ENCODE assay signal across 31 mouse cellular contexts in genomic region chr13:56710620-56711019, GRCm38 (mm10). TPM values are rescaled to one million over a fixed set of nuclear protein-coding genes. Genes with fewer than 3 reads are reported as not detected.
DNase-seq lines count a peak whose midpoint lies in the region; ATAC-seq and TF ChIP-seq lines count a peak whose summit lies in the region.
"Had no signal": no experiment of that assay in that cellular context is flagged by ENCODE, and none has a peak within 500 bp of the region (broad histone marks: within the 10 kb centered on the region; RNA-seq: fewer than 3 reads in every experiment).

No protein-coding gene starts in this region.

- peak overlapping the region; percentile 5; the same call in 1 of the 2 replicates for H3K27ac ChIP-seq in forebrain, embryonic 15.5 days (replicated peaks)
- H3K27ac ChIP-seq in forebrain, embryonic 12.5 days: no peak overlapping the region
- H3K27ac ChIP-seq in heart, embryonic 14.5 days (replicated peaks in 1 of 2; ENCODE audit: control insufficient read depth in 1 of 2, insufficient read depth in 1 of 2, low read depth in 2 of 2, low read length in 2 of 2): no peak overlapping the region
- no peak overlapping the region for H3K27ac ChIP-seq in heart, adult 2 months
- H3K27ac ChIP-seq in intestine, embryonic 16.5 days (ENCODE audit: low read length): peak overlapping the region; percentile 27; the same call in 1 of the 2 replicates
- H3K27ac ChIP-seq: embryonic facial prominence, embryonic 12.5 days; gastrocnemius, adult 2 months; hindbrain, embryonic 15.5 days; kidney, postnatal 0 days; liver, embryonic 12.5 days had no signal

- H3K79me2 ChIP-seq in heart, adult 2 months (replicated peaks; ENCODE audit: control insufficient read depth, insufficient read depth, low read length): peaks cover 10% of the 10 kb centered on the region

- no peak for DNase-seq in heart, adult 2 months
- DNase-seq: adrenal gland, postnatal 10 days; cerebellum, adult 11-12 months; cerebellum, adult 9-11 months; embryo, embryonic 11 days; gastrocnemius, adult 2 months; gastrocnemius, postnatal 36 days; layer of hippocampus, postnatal 36 days; left cerebral cortex, postnatal 4 days; liver, postnatal 0 days; lung, postnatal 36 days; midbrain, embryonic 14.5 days; right cerebral cortex, adult 18-20 months; spleen, adult 18-20 months; thymus, postnatal 4 days had no signal

- H3K4me3 ChIP-seq in forebrain, embryonic 15.5 days: no peak overlapping the region
- H3K4me3 ChIP-seq in forebrain, embryonic 12.5 days (replicated peaks): no peak overlapping the region
- H3K4me3 ChIP-seq in heart, embryonic 14.5 days (ENCODE audit: control insufficient read depth in 1 of 2, insufficient read depth in 1 of 2, low read depth in 1 of 2, low read length in 2 of 2): no peak overlapping the region
- no peak overlapping the region for H3K4me3 ChIP-seq in heart, adult 2 months
- peak overlapping the region; percentile 56 for H3K4me3 ChIP-seq in megakaryocyte, embryonic 14.5 days (replicated peaks)
- no peak overlapping the region for H3K4me3 ChIP-seq in intestine, embryonic 16.5 days (ENCODE audit: low read length)
- H3K4me3 ChIP-seq: embryonic facial prominence, embryonic 12.5 days; gastrocnemius, adult 2 months; hindbrain, embryonic 15.5 days; liver, embryonic 12.5 days had no signal

- intact Hi-C loops in heart, adult 2 months (cut with DNase I): no loop called here

- H3K4me1 ChIP-seq in forebrain, embryonic 15.5 days: peaks cover 36% of the 10 kb centered on the region
- H3K4me1 ChIP-seq in forebrain, embryonic 12.5 days: peaks cover 18% of the 10 kb centered on the region
- H3K4me1 ChIP-seq in heart, embryonic 14.5 days (ENCODE audit: control insufficient read depth in 2 of 2, insufficient read depth in 2 of 2, low read length in 2 of 2): peaks cover 6 to 37% of the 10 kb centered on the region in 2 experiments
- H3K4me1 ChIP-seq in heart, adult 2 months (ENCODE audit: control insufficient read depth, insufficient read depth, low read length): peaks cover 12% of the 10 kb centered on the region
- H3K4me1 ChIP-seq in megakaryocyte, embryonic 14.5 days: peaks cover 43% of the 10 kb centered on the region
- peaks cover 27% of the 10 kb centered on the region for H3K4me1 ChIP-seq in intestine, embryonic 16.5 days (ENCODE audit: control insufficient read depth, insufficient read depth, low read length)

- ATAC-seq in forebrain, embryonic 15.5 days (replicated peaks): no peak
- no peak for ATAC-seq in forebrain, embryonic 12.5 days (ENCODE audit: low FRiP score)
- ATAC-seq in heart, embryonic 14.5 days (ENCODE audit: insufficient number of reproducible peaks, insufficient read depth, low FRiP score, low read depth): no peak
- ATAC-seq in megakaryocyte, adult 5-6 weeks (ENCODE audit: poor library complexity, severe bottlenecking): no peak
- peak; percentile 64 for ATAC-seq in intestine, embryonic 16.5 days
- ATAC-seq: forebrain, embryonic 16.5 days; inflammation-experienced regulatory T-cells, adult 6 months; liver, embryonic 12.5 days; liver, postnatal 0 days had no signal

- 89% methylated on average over 2 of the region's 2 CpGs for WGBS in forebrain, embryonic 15.5 days
- 74% methylated on average over 2 of the region's 2 CpGs for WGBS in forebrain, embryonic 12.5 days
- 30% methylated on average over 2 of the region's 2 CpGs for WGBS in heart, embryonic 14.5 days
- WGBS in heart, adult 2 months: 29% methylated on average over 2 of the region's 2 CpGs
- WGBS in intestine, embryonic 16.5 days: 40% methylated on average over 2 of the region's 2 CpGs

- H3K9me3 ChIP-seq in forebrain, embryonic 15.5 days: no peaks in the 10 kb centered on the region
- no peaks in the 10 kb centered on the region for H3K9me3 ChIP-seq in forebrain, embryonic 12.5 days
- H3K9me3 ChIP-seq in heart, embryonic 14.5 days (ENCODE audit: control insufficient read depth, low read length): no peaks in the 10 kb centered on the region
- H3K9me3 ChIP-seq in megakaryocyte, embryonic 14.5 days: no peaks in the 10 kb centered on the region
- no peaks in the 10 kb centered on the region for H3K9me3 ChIP-seq in intestine, embryonic 16.5 days (ENCODE audit: control insufficient read depth, low read length)
- H3K9me3 ChIP-seq: embryonic facial prominence, embryonic 12.5 days; G1E; hindbrain, embryonic 15.5 days; liver, embryonic 12.5 days had no signal

- TF ChIP-seq CTCF in heart, adult 2 months (IDR thresholded peaks at IDR 0.05): no peak

- TF ChIP-seq POLR2A in heart, adult 2 months (IDR thresholded peaks at IDR 0.05; ENCODE audit: insufficient read depth, low read depth, low read length): no peak

- no peak overlapping the region for H3K4me2 ChIP-seq in forebrain, embryonic 15.5 days (replicated peaks)
- H3K4me2 ChIP-seq in forebrain, embryonic 12.5 days: no peak overlapping the region
- no peak overlapping the region for H3K4me2 ChIP-seq in heart, embryonic 14.5 days (ENCODE audit: low read length)
- H3K4me2 ChIP-seq in intestine, embryonic 16.5 days (ENCODE audit: low read depth, low read length): no peak overlapping the region
- H3K4me2 ChIP-seq: embryonic facial prominence, embryonic 12.5 days; heart, embryonic 11.5 days; hindbrain, embryonic 15.5 days; liver, embryonic 12.5 days had no signal

- no peaks in the 10 kb centered on the region for H3K36me3 ChIP-seq in forebrain, embryonic 15.5 days
- H3K36me3 ChIP-seq in forebrain, embryonic 12.5 days (replicated peaks): peaks cover 31% of the 10 kb centered on the region
- H3K36me3 ChIP-seq in heart, embryonic 14.5 days (ENCODE audit: control insufficient read depth, insufficient read depth, low read length): peaks cover 27% of the 10 kb centered on the region
- H3K36me3 ChIP-seq in heart, adult 2 months (ENCODE audit: control insufficient read depth, insufficient read depth, low read length): peaks cover 12% of the 10 kb centered on the region
- peaks cover 32% of the 10 kb centered on the region for H3K36me3 ChIP-seq in megakaryocyte, embryonic 14.5 days (replicated peaks; ENCODE audit: low read length)
- no peaks in the 10 kb centered on the region for H3K36me3 ChIP-seq in intestine, embryonic 16.5 days (ENCODE audit: control insufficient read depth, insufficient read depth, low read length)
- H3K36me3 ChIP-seq: hindbrain, embryonic 15.5 days had no signal

- no peak overlapping the region for H3K9ac ChIP-seq in forebrain, embryonic 15.5 days (replicated peaks)
- no peak overlapping the region for H3K9ac ChIP-seq in forebrain, embryonic 12.5 days
- H3K9ac ChIP-seq in heart, embryonic 14.5 days (ENCODE audit: low read length): peak overlapping the region; percentile 21; the same call in 1 of the 2 replicates
- H3K9ac ChIP-seq in heart, adult 2 months (ENCODE audit: low read depth, low read length): no peak overlapping the region
- no peak overlapping the region for H3K9ac ChIP-seq in intestine, embryonic 16.5 days (ENCODE audit: low read depth, low read length)
- H3K9ac ChIP-seq: embryonic facial prominence, embryonic 12.5 days; hindbrain, embryonic 15.5 days; liver, embryonic 12.5 days; liver, postnatal 0 days had no signal

- H3K27me3 ChIP-seq in forebrain, embryonic 15.5 days: no peaks in the 10 kb centered on the region
- H3K27me3 ChIP-seq in forebrain, embryonic 12.5 days: no peaks in the 10 kb centered on the region
- no peaks in the 10 kb centered on the region for H3K27me3 ChIP-seq in heart, embryonic 14.5 days (ENCODE audit: control insufficient read depth, insufficient read depth, low read length)
- no peaks in the 10 kb centered on the region for H3K27me3 ChIP-seq in heart, adult 2 months (ENCODE audit: control insufficient read depth, insufficient read depth, low read length)
- H3K27me3 ChIP-seq in megakaryocyte, embryonic 14.5 days (replicated peaks): no peaks in the 10 kb centered on the region
- H3K27me3 ChIP-seq in intestine, embryonic 16.5 days (replicated peaks; ENCODE audit: control insufficient read depth, insufficient read depth, low read length): no peaks in the 10 kb centered on the region
- H3K27me3 ChIP-seq: embryonic facial prominence, embryonic 12.5 days; hindbrain, embryonic 15.5 days; liver, embryonic 12.5 days had no signal

- TF ChIP-seq EP300 in heart, adult 2 months (IDR thresholded peaks at IDR 0.05; ENCODE audit: insufficient read depth, low read depth, low read length): no peak

RNA-seq across cellular contexts. Expression of gene Smad5, which starts 7.8 kb away (rescaled TPM):
- 32.9 and 34.4 TPM in 2 replicates for polyA plus RNA-seq in forebrain, embryonic 15.5 days (2015; fragmentation: Nextera tagmentation; extraction: Ambion mirVana)
- 46.3 and 51.0 TPM in 2 replicates for polyA plus RNA-seq in forebrain, embryonic 12.5 days (2016; fragmentation: Nextera tagmentation; extraction: Ambion mirVana)
- 27.1 TPM in 2 replicates for polyA plus RNA-seq in heart, embryonic 14.5 days (2014; fragmentation: Nextera tagmentation; extraction: Ambion mirVana)
- 10 to 100 TPM; 29.7 to 30.3 TPM for total RNA-seq in heart, adult 2 months (2021)
- polyA plus RNA-seq in heart, adult 2 months (2012; rRNA removed): 19.7 and 37.7 TPM in 2 replicates
- polyA plus RNA-seq in megakaryocyte, embryonic 14.5 days (2012; ENCODE audit: insufficient read depth, low replicate concordance): 0.86 TPM in 1 of 2 replicates, not detected in the other
- total RNA-seq in megakaryocyte, adult 5-6 weeks (2015): 26.9 and 28.1 TPM in 2 replicates
- total RNA-seq in megakaryocyte, adult 5-6 weeks (2017): 14.1 and 16.7 TPM in 2 replicates
- 14.5 and 15.3 TPM in 2 replicates for polyA plus RNA-seq in intestine, embryonic 16.5 days (2015; fragmentation: Nextera tagmentation; extraction: Ambion mirVana)

RNA-seq across cellular contexts. Expression of gene Gm45623, which starts 43.0 kb away (rescaled TPM):
- 0.74 and 0.98 TPM in 2 replicates for polyA plus RNA-seq in forebrain, embryonic 15.5 days (2015; fragmentation: Nextera tagmentation; extraction: Ambion mirVana)
- 0.22 and 0.38 TPM in 2 replicates for polyA plus RNA-seq in forebrain, embryonic 12.5 days (2016; fragmentation: Nextera tagmentation; extraction: Ambion mirVana)
- not detected in 2 replicates for polyA plus RNA-seq in heart, embryonic 14.5 days (2014; fragmentation: Nextera tagmentation; extraction: Ambion mirVana)
- total RNA-seq in heart, adult 2 months (2021): not detected
- not detected in 2 replicates for polyA plus RNA-seq in heart, adult 2 months (2012; rRNA removed)
- not detected in 2 replicates for polyA plus RNA-seq in megakaryocyte, embryonic 14.5 days (2012; ENCODE audit: insufficient read depth, low replicate concordance)
- not detected in 2 replicates for total RNA-seq in megakaryocyte, adult 5-6 weeks (2015)
- total RNA-seq in megakaryocyte, adult 5-6 weeks (2017): not detected in 2 replicates
- polyA plus RNA-seq in intestine, embryonic 16.5 days (2015; fragmentation: Nextera tagmentation; extraction: Ambion mirVana): 0.27 and 0.43 TPM in 2 replicates
- total RNA-seq: gastrocnemius, adult 2 months; gastrocnemius, postnatal 36 days; hematopoietic stem cell, adult 5-6 weeks; megakaryocyte-erythroid progenitor cell, adult 5-6 weeks had no signal
- polyA plus RNA-seq: G1E; inflammation-experienced regulatory T-cells, adult 6 months; kidney, postnatal 0 days; liver, embryonic 12.5 days; liver, postnatal 0 days had no signal

Comparison
In these comparisons a context has a peak if more than half of its experiments do, and no peak if none do; other contexts are left out.
1. H3K27ac ChIP-seq: peak in forebrain, embryonic 15.5 days (single experiment) and intestine, embryonic 16.5 days (single experiment); none in forebrain, embryonic 12.5 days (single experiment), heart, embryonic 14.5 days (0 of 2) and heart, adult 2 months (single experiment).